Mouse (Mus musculus) adrenal gland, postnatal 36 days (tissue): ENCODE measurements at regions not wholly inside any gene's neighbourhood (a gene's known extent, or its start where the extent isn't known, plus 50 kb on each side); places are given as distances from the start of the nearest gene placed in this dataset.

Experiments
- DNase-seq, 2 experiments: peaks; one replicate each; pipeline ENCODE4 v3.0.0; 2021; ENCODE audit warnings: mixed read lengths in 1 of 2

- DNase-seq, result no peak
Observed at GRCm38 (mm10) chr15:102776218-102776850, 54.4 kb upstream of the Calcoco1 start.

GRCm38 (mm10) chr15:102780626-102781025 lies 58.6 kb upstream of the Calcoco1 start:
- no peak for DNase-seq

- no peak for DNase-seq
Observed at GRCm38 (mm10) chr15:102782988-102783799, 61.2 kb upstream of the Calcoco1 start.

GRCm38 (mm10) chr15:102785055-102785820 lies 63.3 kb upstream of the Calcoco1 start:
- peak; percentile 73 to 85 for DNase-seq

GRCm38 (mm10) chr15:102788846-102789518 lies 67.0 kb upstream of the Calcoco1 start:
- DNase-seq, result no peak

- no peak for DNase-seq
Observed at GRCm38 (mm10) chr15:102797020-102797618, 75.1 kb upstream of the Calcoco1 start.

- no peak for DNase-seq
Observed at GRCm38 (mm10) chr15:102800049-102800448, 78.1 kb upstream of the Calcoco1 start.

- peak; percentile 46 to 57 for DNase-seq
Observed at GRCm38 (mm10) chr15:102802265-102802813, 80.4 kb upstream of the Calcoco1 start.

- peak in 1 of 2 experiments; percentile 17 for DNase-seq
Observed at GRCm38 (mm10) chr15:102807353-102807752, 85.4 kb upstream of the Calcoco1 start.

- no peak for DNase-seq
Observed at GRCm38 (mm10) chr15:102819181-102819580, 97.2 kb upstream of the Calcoco1 start.

- peak; percentile 13 to 15 for DNase-seq
Observed at GRCm38 (mm10) chr15:102839688-102840087, 81.2 kb upstream of the Hoxc13 start.

- no peak for DNase-seq
Observed at GRCm38 (mm10) chr15:102862374-102862773, 58.5 kb upstream of the Hoxc13 start.

- DNase-seq, result no peak
Observed at GRCm38 (mm10) chr15:102866788-102867187, 54.1 kb upstream of the Hoxc13 start.
